Mouse (Mus musculus): ENCODE measurements around the gene P2rx2.

The P2rx2 gene

DNA sequence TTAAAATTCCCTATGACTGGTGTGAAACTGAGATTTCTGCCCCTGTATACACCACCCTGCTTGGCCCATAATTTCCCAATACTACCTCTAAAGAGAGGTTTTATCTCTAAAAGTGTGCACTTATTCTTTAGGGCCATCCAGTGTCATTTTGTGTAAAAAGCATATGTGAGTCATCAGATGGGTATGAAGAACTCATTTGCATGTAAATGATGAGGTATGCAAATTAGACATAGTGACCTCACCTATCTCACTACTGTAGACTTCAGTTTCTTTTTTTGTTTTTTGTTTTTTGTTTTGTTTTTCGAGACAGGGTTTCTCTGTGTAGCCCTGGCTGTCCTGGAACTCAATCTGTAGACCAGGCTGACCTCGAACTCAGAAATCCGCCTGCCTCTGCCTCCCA lies 29.9 kb downstream of the P2rx2 start:
- no peak for DNase-seq

DNA sequence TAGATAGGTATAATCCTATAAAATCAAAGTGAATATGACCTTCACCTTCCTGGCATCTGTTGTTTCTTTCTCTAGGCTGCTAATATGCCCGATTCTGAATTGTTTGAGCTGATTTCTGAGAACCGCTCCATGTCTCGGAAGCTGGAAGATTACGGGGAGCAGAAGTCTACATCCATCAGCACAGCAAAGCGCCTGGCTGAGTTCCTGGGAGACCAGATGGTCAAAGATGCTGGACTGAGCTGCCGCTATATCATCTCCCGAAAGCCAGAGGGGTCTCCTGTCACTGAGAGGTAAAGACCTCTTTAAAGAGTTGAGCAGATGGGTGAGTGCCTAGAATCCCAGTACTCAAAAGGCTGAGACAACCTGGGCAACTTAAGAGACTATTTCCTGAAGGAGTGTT lies 34.2 kb downstream of the P2rx2 start:
- DNase-seq: no peak

DNA sequence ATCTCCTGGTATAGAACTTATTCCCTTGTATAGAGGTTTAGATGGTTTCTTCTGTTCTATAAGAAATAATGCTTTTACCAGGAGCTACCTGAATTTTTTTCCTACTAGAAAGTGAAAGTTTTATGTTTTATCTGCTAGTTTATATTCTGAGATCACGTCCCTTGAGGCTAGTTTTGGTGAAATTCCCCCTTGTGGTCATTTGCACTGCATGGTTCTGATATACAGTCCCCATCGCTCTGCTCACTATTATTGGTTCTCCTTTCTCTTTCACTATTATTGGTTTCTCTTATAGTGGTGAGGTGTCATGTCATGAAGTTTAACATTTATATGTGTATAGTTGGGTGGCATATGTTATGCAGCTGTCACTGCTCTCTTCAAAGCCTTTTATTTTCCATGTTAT lies 42.4 kb downstream of the P2rx2 start:
- no peak for DNase-seq

DNA sequence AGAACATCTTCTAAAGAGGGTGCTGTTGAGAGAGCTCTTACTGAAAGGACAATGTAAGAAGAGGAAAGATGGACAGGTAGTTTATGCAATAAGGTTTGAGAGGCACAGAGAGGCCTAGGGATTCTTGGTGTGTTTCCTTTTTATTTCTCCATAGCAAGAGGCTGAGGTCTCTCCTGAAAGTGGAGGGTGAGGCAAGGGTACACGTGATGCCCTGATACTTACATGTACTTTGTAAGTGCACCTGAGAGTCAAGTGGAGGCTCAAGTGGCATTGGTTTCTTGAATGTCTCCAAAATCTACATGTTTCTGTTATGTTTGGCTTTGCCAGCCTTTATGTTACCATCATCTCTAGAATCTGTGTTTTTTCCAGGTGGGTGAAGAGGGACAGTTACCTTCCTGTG lies 46.4 kb downstream of the P2rx2 start:
- no peak for DNase-seq

DNA sequence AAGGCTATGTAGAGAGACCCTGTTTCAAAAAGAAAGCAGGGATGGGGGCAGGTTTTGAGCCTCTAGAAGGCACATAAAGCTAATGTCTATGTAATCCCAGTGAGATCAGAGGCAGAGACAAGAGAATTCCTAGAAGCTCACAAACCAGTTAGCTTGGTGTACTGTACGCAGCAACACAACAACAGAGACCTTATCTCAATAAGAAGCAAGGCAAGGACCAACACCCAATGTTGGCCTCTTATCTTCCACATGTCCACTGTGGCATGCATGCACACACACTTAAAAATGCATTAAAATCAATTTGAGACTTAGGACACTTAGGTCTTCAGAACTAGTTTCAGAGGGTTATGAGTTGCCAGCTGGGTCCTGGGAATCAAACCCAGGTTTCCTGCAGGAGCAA lies 51.4 kb downstream of the P2rx2 start:
- no peak for DNase-seq
